ENCODE assay signal across 8 mouse cellular contexts in the genomic region with DNA sequence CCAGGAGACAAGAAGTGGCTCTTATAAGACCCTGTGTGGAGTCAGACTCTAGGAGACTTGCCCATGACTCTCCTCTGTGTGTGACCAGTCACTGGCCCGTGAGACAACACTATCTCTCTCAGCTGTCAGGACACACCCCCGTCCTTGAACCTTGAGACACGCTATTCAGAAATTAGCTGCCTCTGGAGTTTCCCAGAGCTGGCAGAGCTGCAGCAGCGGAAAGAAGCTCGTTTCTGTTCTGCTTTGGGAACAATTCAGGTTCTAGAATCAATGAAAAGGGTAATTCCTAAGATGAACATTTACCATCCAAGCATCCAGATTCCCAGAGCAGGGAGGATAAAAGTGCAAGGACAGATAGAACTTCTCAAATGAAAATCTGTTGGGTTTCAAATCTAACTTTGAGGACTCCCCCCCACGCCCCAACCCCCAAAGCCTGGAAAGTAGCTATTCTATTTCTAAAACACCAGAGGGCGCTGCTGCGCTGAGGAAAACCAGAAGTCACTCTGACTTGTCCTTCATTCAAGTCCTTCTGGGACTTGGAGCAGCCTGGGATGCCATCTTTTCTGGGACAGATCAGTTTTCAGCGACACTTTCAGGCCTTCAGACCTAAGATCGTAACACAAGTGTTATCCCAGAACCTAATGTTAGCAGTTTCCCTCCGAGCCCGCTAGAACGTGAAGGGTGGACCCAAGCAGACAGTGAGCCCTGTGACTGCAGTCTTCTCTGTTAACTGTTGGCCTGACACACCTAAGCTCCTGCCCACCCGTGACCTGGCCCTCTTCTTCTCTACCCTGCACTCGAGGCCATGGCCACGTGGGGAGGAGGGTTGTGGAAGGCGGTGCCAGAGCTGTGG. TPM values are rescaled to one million over a fixed set of nuclear protein-coding genes. Genes with fewer than 3 reads are reported as not detected.
DNase-seq lines count a peak whose midpoint lies in the region; ATAC-seq and TF ChIP-seq lines count a peak whose summit lies in the region.

No protein-coding gene starts in this region.

- 26% methylated on average over 17 of the region's 17 CpGs for WGBS in kidney, postnatal 0 days
- 25% methylated on average over 17 of the region's 17 CpGs for WGBS in lung, embryonic 14.5 days

- H3K9ac ChIP-seq in kidney, postnatal 0 days (ENCODE audit: low read depth, low read length) = no peak overlapping the region
- H3K9ac ChIP-seq in lung, embryonic 14.5 days = no peak overlapping the region

- no peak overlapping the region for H3K27ac ChIP-seq in kidney, postnatal 0 days
- H3K27ac ChIP-seq in lung, embryonic 14.5 days (ENCODE audit: low read depth) = no peak overlapping the region

- no peak overlapping the region for H3K4me3 ChIP-seq in kidney, postnatal 0 days (replicated peaks; ENCODE audit: low read depth, low read length)
- no peak overlapping the region for H3K4me3 ChIP-seq in lung, embryonic 14.5 days (ENCODE audit: low read depth, low read length)

- H3K9me3 ChIP-seq in kidney, postnatal 0 days (replicated peaks; ENCODE audit: low read length) = no peaks in the 10 kb centered on the region
- no peaks in the 10 kb centered on the region for H3K9me3 ChIP-seq in lung, embryonic 14.5 days (ENCODE audit: low read depth, low read length)

- peak; percentile 88 for TF ChIP-seq CTCF in kidney, postnatal 0 days (IDR thresholded peaks at IDR 0.05; ENCODE audit: low read depth)
- peak; percentile 77 for TF ChIP-seq CTCF in lung, embryonic 14.5 days (IDR thresholded peaks at IDR 0.05; ENCODE audit: low read depth)

- peak; percentile 50 for DNase-seq in 3134 (ENCODE audit: extremely low read depth, insufficient read length, low spot score)
- peak; percentile 79 for DNase-seq in ES-CJ7 (ENCODE audit: low read depth, low spot score)
- DNase-seq in c-Kit-positive CD71-positive TER-119-positive erythroid progenitor cells, embryonic 14.5 days (ENCODE audit: low spot score) = peak; percentile 45
- DNase-seq in frontal cortex, postnatal 25 days (ENCODE audit: low spot score in 2 of 2) = peak; percentile 30 to 57
- DNase-seq in kidney, postnatal 0 days (ENCODE audit: low spot score) = peak; percentile 81
- DNase-seq in lung, embryonic 14.5 days = peak; percentile 80
- peak; percentile 48 to 77 for DNase-seq in right cerebral cortex, postnatal 10 days (ENCODE audit: low spot score in 2 of 2)
- peak; percentile 28 to 36 for DNase-seq in urinary bladder, postnatal 36 days (ENCODE audit: low spot score in 2 of 2)

- no peaks in the 10 kb centered on the region for H3K4me1 ChIP-seq in kidney, postnatal 0 days (replicated peaks; ENCODE audit: insufficient read depth, low read length)
- H3K4me1 ChIP-seq in lung, embryonic 14.5 days (ENCODE audit: insufficient read depth) = no peaks in the 10 kb centered on the region

- no peak overlapping the region for H3K4me2 ChIP-seq in kidney, postnatal 0 days (ENCODE audit: low read length)
- no peak overlapping the region for H3K4me2 ChIP-seq in lung, embryonic 14.5 days

- no peak for ATAC-seq in kidney, postnatal 0 days (replicated peaks; ENCODE audit: low FRiP score, low read depth)
- peak; percentile 47 for ATAC-seq in lung, embryonic 14.5 days (ENCODE audit: insufficient read depth)

- H3K27me3 ChIP-seq in kidney, postnatal 0 days (ENCODE audit: insufficient read depth, low read length) = no peaks in the 10 kb centered on the region
- H3K27me3 ChIP-seq in lung, embryonic 14.5 days (ENCODE audit: insufficient read depth, low read length) = no peaks in the 10 kb centered on the region

- no peaks in the 10 kb centered on the region for H3K36me3 ChIP-seq in kidney, postnatal 0 days (ENCODE audit: insufficient read depth, low read length)
- H3K36me3 ChIP-seq in lung, embryonic 14.5 days (ENCODE audit: insufficient read depth) = no peaks in the 10 kb centered on the region

RNA-seq across cellular contexts. Expression of gene Slc22a5, which starts 39.9 kb away (rescaled TPM):
- 32.0 and 36.4 TPM in 2 replicates for polyA plus RNA-seq in kidney, postnatal 0 days (2015; fragmentation: Nextera tagmentation; extraction: Ambion mirVana)
- polyA plus RNA-seq in lung, embryonic 14.5 days (2014; fragmentation: Nextera tagmentation; extraction: Ambion mirVana) = 7.6 and 8.9 TPM in 2 replicates

RNA-seq across cellular contexts. Expression of gene Slc22a21, which starts 48.8 kb away (rescaled TPM):
- polyA plus RNA-seq in kidney, postnatal 0 days (2015; fragmentation: Nextera tagmentation; extraction: Ambion mirVana) = 5.6 and 6.0 TPM in 2 replicates
- polyA plus RNA-seq in lung, embryonic 14.5 days (2014; fragmentation: Nextera tagmentation; extraction: Ambion mirVana) = 5.7 and 5.8 TPM in 2 replicates
